Mouse (Mus musculus) ES-Bruce4 (cell line): ENCODE measurements around the gene Mia.

Experiments
- CTCF ChIP-seq: IDR thresholded peaks from one replicate; pipeline ENCODE4 v1.8.1; 2011; ENCODE audit warnings: low read depth, low read length
- EP300 ChIP-seq: IDR thresholded peaks from 2 replicates; pipeline ENCODE4 v1.6.1; 2011; ENCODE audit warnings: low read depth, low read length; ENCODE audit not compliant: insufficient read depth

- no peak for TF ChIP-seq CTCF
- no peak for TF ChIP-seq EP300
Observed at GRCm38 (mm10) chr7:27227676-27228075, 46.7 kb upstream of the Mia start.
